Mouse (Mus musculus): ENCODE results near the gene Nectin2. TPM values are rescaled to one million over a fixed set of nuclear protein-coding genes. Genes with fewer than 3 reads are reported as not detected.

The Nectin2 gene
- polyA plus RNA-seq, 3 experiments from 2014 or later, result 0.13 to 1.0 TPM; not detected in 1

- no peak for ATAC-seq
Measured at GRCm38 (mm10) chr7:19686521-19686920, 63.8 kb downstream of the Nectin2 start.

- ATAC-seq, result no peak
Measured at GRCm38 (mm10) chr7:19685374-19685773, 64.9 kb downstream of the Nectin2 start.

GRCm38 (mm10) chr7:19683771-19684201, 66.5 kb downstream of the Nectin2 start:
- no peak for ATAC-seq

- no peak for ATAC-seq
Measured at GRCm38 (mm10) chr7:19682979-19683378, 67.3 kb downstream of the Nectin2 start.

GRCm38 (mm10) chr7:19681202-19681694, 69.0 kb downstream of the Nectin2 start, which contains the start of the genes Gm44805 and Apoc4:
Gm44805 (minus strand) TSS chr7:19681423.
Apoc4 (minus strand) TSS chr7:19681479.
- no peak for ATAC-seq

GRCm38 (mm10) chr7:19680702-19681101, 69.6 kb downstream of the Nectin2 start:
- no peak for ATAC-seq

GRCm38 (mm10) chr7:19678901-19679300, 71.4 kb downstream of the Nectin2 start:
- ATAC-seq, result no peak

GRCm38 (mm10) chr7:19677872-19678271, 72.4 kb downstream of the Nectin2 start, which contains the start of gene Apoc2:
Apoc2 (minus strand) TSS chr7:19677941.
- ATAC-seq, result no peak

GRCm38 (mm10) chr7:19676662-19677061, 73.6 kb downstream of the Nectin2 start:
- no peak for ATAC-seq

- ATAC-seq, result no peak
Measured at GRCm38 (mm10) chr7:19675824-19676223, 74.5 kb downstream of the Nectin2 start.

GRCm38 (mm10) chr7:19673083-19673699, 77.1 kb downstream of the Nectin2 start:
- ATAC-seq, result no peak

GRCm38 (mm10) chr7:19671511-19671910, 78.8 kb downstream of the Nectin2 start:
- ATAC-seq, result no peak

- ATAC-seq, result peak; percentile 67
Measured at GRCm38 (mm10) chr7:19668947-19669721, 81.1 kb downstream of the Nectin2 start.

GRCm38 (mm10) chr7:19667434-19667833, 82.8 kb downstream of the Nectin2 start:
- ATAC-seq, result no peak

- no peak for ATAC-seq
Measured at GRCm38 (mm10) chr7:19666750-19667149, 83.5 kb downstream of the Nectin2 start.

Other genes with a start within 250 kb of the Nectin2 start
- under 1 TPM; 0.63 to 0.99 (median 0.65) TPM for gene Bloc1s3, start 242.1 kb downstream of the Nectin2 start, polyA plus RNA-seq (2017; shearing (Covaris generic))
- 10 to 100 TPM; 24.6 to 47.8 (median 43.3) TPM for gene Trappc6a, start 242.1 kb downstream of the Nectin2 start, polyA plus RNA-seq (2017; shearing (Covaris generic))
- gene Nkpd1, start 232.6 kb downstream of the Nectin2 start, polyA plus RNA-seq (2017; shearing (Covaris generic)), result not detected
- 1 to 10 TPM; 2.5 to 5.3 (median 2.8) TPM for gene Ppp1r37, start 187.4 kb downstream of the Nectin2 start, polyA plus RNA-seq (2017; shearing (Covaris generic))
- 1 to 10 TPM in 2 of 3 experiments, under 1 TPM in 1; 0.87 to 2.3 (median 2.0) TPM for gene Zfp296, start 173.2 kb downstream of the Nectin2 start, polyA plus RNA-seq (2017; shearing (Covaris generic))
- gene Gemin7, start 172.9 kb downstream of the Nectin2 start, polyA plus RNA-seq (2017; shearing (Covaris generic)), result 100 to 1,000 TPM in 1 of 3 experiments, 10 to 100 TPM in 2; 77.6 to 107 (median 89.0) TPM
- gene Clasrp, start 146.0 kb downstream of the Nectin2 start, polyA plus RNA-seq (2017; shearing (Covaris generic)), result 10 to 100 TPM in 1 of 3 experiments, 1 to 10 TPM in 2; 8.1 to 10.8 (median 9.8) TPM
- 10 to 100 TPM; 11.2 to 18.9 (median 17.4) TPM for gene Relb, start 121.0 kb downstream of the Nectin2 start, polyA plus RNA-seq (2017; shearing (Covaris generic))
- 10 to 100 TPM; 21.4 to 44.1 (median 27.2) TPM for gene Clptm1, start 85.5 kb downstream of the Nectin2 start, polyA plus RNA-seq (2017; shearing (Covaris generic))
- gene Apoc2, start 72.5 kb downstream of the Nectin2 start, polyA plus RNA-seq (2017; shearing (Covaris generic)), result not detected
- not detected for gene Gm44805, start 69.1 kb downstream of the Nectin2 start, polyA plus RNA-seq (2017; shearing (Covaris generic))
- 1 to 10 TPM in 2 of 3 experiments, not detected in 1; 1.0 to 1.4 TPM for gene Apoc4, start 69.0 kb downstream of the Nectin2 start, polyA plus RNA-seq (2017; shearing (Covaris generic))
- gene Apoc1, start 57.8 kb downstream of the Nectin2 start, polyA plus RNA-seq (2017; shearing (Covaris generic)), result 1 to 10 TPM in 1 of 3 experiments, not detected in 2; 1.2 TPM
- 10 to 100 TPM in 2 of 3 experiments, 1 to 10 TPM in 1; 8.7 to 11.9 (median 10.6) TPM for gene Apoe, start 51.3 kb downstream of the Nectin2 start, polyA plus RNA-seq (2017; shearing (Covaris generic))
- gene Tomm40, start 35.0 kb downstream of the Nectin2 start, polyA plus RNA-seq (2017; shearing (Covaris generic)), result 10 to 100 TPM in 1 of 3 experiments, 1 to 10 TPM in 2; 7.3 to 10.5 (median 8.0) TPM
- 1 to 10 TPM; 1.1 to 2.3 (median 1.2) TPM for gene Bcam, start 20.5 kb upstream of the Nectin2 start, polyA plus RNA-seq (2017; shearing (Covaris generic))
- under 1 TPM in 1 of 3 experiments, not detected in 2; 0.68 TPM for gene Cblc, start 46.3 kb upstream of the Nectin2 start, polyA plus RNA-seq (2017; shearing (Covaris generic))
- 10 to 100 TPM; 13.6 to 19.9 (median 18.5) TPM for gene Bcl3, start 72.3 kb upstream of the Nectin2 start, polyA plus RNA-seq (2017; shearing (Covaris generic))
- gene Gm19345, start 101.5 kb upstream of the Nectin2 start, polyA plus RNA-seq (2017; shearing (Covaris generic)), result not detected
- under 1 TPM in 2 of 3 experiments, not detected in 1; 0.55 to 0.59 TPM for gene Ceacam16, start 110.8 kb upstream of the Nectin2 start, polyA plus RNA-seq (2017; shearing (Covaris generic))
- not detected for gene Ceacam19, start 137.5 kb upstream of the Nectin2 start, polyA plus RNA-seq (2017; shearing (Covaris generic))
- 10 to 100 TPM; 14.2 to 23.8 (median 19.6) TPM for gene Pvr, start 170.7 kb upstream of the Nectin2 start, polyA plus RNA-seq (2017; shearing (Covaris generic))
- gene Igsf23, start 200.3 kb upstream of the Nectin2 start, polyA plus RNA-seq (2017; shearing (Covaris generic)), result 1 to 10 TPM; 3.3 to 8.4 (median 5.5) TPM
- 1 to 10 TPM in 1 of 3 experiments, not detected in 2; 1.1 TPM for gene Ceacam20, start 214.9 kb upstream of the Nectin2 start, polyA plus RNA-seq (2017; shearing (Covaris generic))
- not detected for gene Nlrp9b, start 241.0 kb upstream of the Nectin2 start, polyA plus RNA-seq (2017; shearing (Covaris generic))

Data from inflammation-experienced regulatory T-cells, adult 6 months (primary cell).